Mouse (Mus musculus): Measurements from ENCODE around the gene Traf7. TPM values are rescaled to one million over a fixed set of nuclear protein-coding genes. Genes with fewer than 3 reads are reported as not detected.
A peak's percentile ranks its signal among the peaks of the same experiment; 100 is the strongest.

Traf7 gene
- total and polyA plus RNA-seq, 3 experiments, result 121 to 261 TPM; not detected in 1

- peak; percentile 99 for DNase-seq (ENCODE audit: low read depth, low spot score)
- peak within 1 kb of the TSS; percentile 84 for H3K9ac ChIP-seq (ENCODE audit: control insufficient read depth, low read depth, low read length, poor library complexity, severe bottlenecking)
- H3K4me3 ChIP-seq (ENCODE audit: control insufficient read depth in 1 of 2, insufficient read depth in 1 of 2, low read depth in 2 of 2, low read length in 2 of 2), result peak within 1 kb of the TSS; percentile 79 to 86
- H3K4me1 ChIP-seq (ENCODE audit: control insufficient read depth in 1 of 2, insufficient read depth in 2 of 2, low read length in 2 of 2), result peaks cover 2 to 7% of the 10 kb centered on the region in 2 experiments; a peak in 3 of 4 replicates
- H3K36me3 ChIP-seq (ENCODE audit: control insufficient read depth in 1 of 2, insufficient read depth in 2 of 2, low read length in 2 of 2), result peaks cover 0 to 8% of the 10 kb centered on the region in 2 experiments; a peak in 1 of 4 replicates
- no peaks in the 10 kb centered on the region for H3K27me3 ChIP-seq (ENCODE audit: control insufficient read depth in 1 of 2, insufficient read depth in 2 of 2, low read length in 2 of 2)
- H3K27ac ChIP-seq (ENCODE audit: control insufficient read depth, low read depth, low read length), result peak within 1 kb of the TSS; percentile 69
- no peaks in the 10 kb centered on the region for H3K9me3 ChIP-seq (replicated peaks; ENCODE audit: insufficient read depth, low read length)
- peaks cover 7% of the 10 kb centered on the region for H3K79me2 ChIP-seq (ENCODE audit: control insufficient read depth, insufficient read depth, low read length, poor library complexity)
- TF ChIP-seq GABPA (IDR thresholded peaks at IDR 0.05; ENCODE audit: low read depth, low read length), result no peak
- TF ChIP-seq CHD2 (IDR thresholded peaks at IDR 0.05; ENCODE audit: low read length), result no peak
- TF ChIP-seq MAZ (IDR thresholded peaks at IDR 0.05; ENCODE audit: low read depth, low read length), result peak; percentile 95
- no peak for TF ChIP-seq BHLHE40 (IDR thresholded peaks at IDR 0.05; ENCODE audit: borderline replicate concordance, low read depth, low read length)
- no peak for TF ChIP-seq POLR2AphosphoS5 (IDR thresholded peaks at IDR 0.05; ENCODE audit: borderline replicate concordance, low read depth, low read length)
- TF ChIP-seq CHD1 (IDR thresholded peaks at IDR 0.05; ENCODE audit: low read depth, low read length), result 0 out of 2 replicates have a peak, but pooled peaks have one; percentile 38
- TF ChIP-seq SMC3 (IDR thresholded peaks at IDR 0.05; ENCODE audit: low read depth, low read length), result no peak
- no peak for TF ChIP-seq GATA1 (IDR thresholded peaks at IDR 0.05; ENCODE audit: low read depth, low read length)
- TF ChIP-seq HCFC1 (IDR thresholded peaks at IDR 0.05; ENCODE audit: low read depth, low read length), result peak; percentile 61; the same call in 1 of the 2 replicates
- no peak for TF ChIP-seq TAL1 (IDR thresholded peaks at IDR 0.05; ENCODE audit: low read length)
- TF ChIP-seq EP300 (IDR thresholded peaks at IDR 0.05; ENCODE audit: low read depth in 1 of 2, low read length in 2 of 2), result no peak
- no peak for TF ChIP-seq MAFK (IDR thresholded peaks at IDR 0.05; ENCODE audit: borderline replicate concordance, low read depth, low read length)
- peak; percentile 82 for TF ChIP-seq POLR2AphosphoS2 (IDR thresholded peaks at IDR 0.05; ENCODE audit: low read length)
- no peak for TF ChIP-seq JUND (IDR thresholded peaks at IDR 0.05; ENCODE audit: low read depth, low read length)
- no peak for TF ChIP-seq ZNF384 (IDR thresholded peaks at IDR 0.05; ENCODE audit: low read depth, low read length)
- peak; percentile 40; the same call in 1 of the 2 replicates for TF ChIP-seq ELF1 (IDR thresholded peaks at IDR 0.05; ENCODE audit: low read depth, low read length)
- no peak for TF ChIP-seq USF1 (IDR thresholded peaks at IDR 0.05; ENCODE audit: low read depth, low read length)
- TF ChIP-seq USF2 (IDR thresholded peaks at IDR 0.05; ENCODE audit: borderline replicate concordance in 1 of 2, insufficient read depth in 1 of 2, low read depth in 1 of 2, low read length in 2 of 2), result no peak
- peak; percentile 89 to 94 for TF ChIP-seq POLR2A (IDR thresholded peaks at IDR 0.05; ENCODE audit: control insufficient read depth in 1 of 2, insufficient read depth in 1 of 2, low read depth in 1 of 2, low read length in 2 of 2, poor library complexity in 1 of 2)
- no peak for TF ChIP-seq RAD21 (IDR thresholded peaks at IDR 0.05; ENCODE audit: low read depth, low read length)
- no peak for TF ChIP-seq E2F4 (IDR thresholded peaks at IDR 0.05; ENCODE audit: borderline replicate concordance, low read depth, low read length)
- TF ChIP-seq TCF12 (IDR thresholded peaks at IDR 0.05; ENCODE audit: low read depth, low read length), result peak; percentile 15; the same call in 1 of the 2 replicates
- TF ChIP-seq UBTF (IDR thresholded peaks at IDR 0.05; ENCODE audit: borderline replicate concordance, insufficient read depth, low read depth, low read length), result no peak
- TF ChIP-seq MAX (IDR thresholded peaks at IDR 0.05; ENCODE audit: low read length), result no peak; the same call in 1 of the 2 replicates
- TF ChIP-seq MEF2A (IDR thresholded peaks at IDR 0.05; ENCODE audit: extremely low read depth, insufficient replicate concordance, low read depth, low read length, poor library complexity, severe bottlenecking), result no peak
- TF ChIP-seq TBP (IDR thresholded peaks at IDR 0.05; ENCODE audit: low read depth, low read length), result 0 out of 2 replicates have a peak, but pooled peaks have one; percentile 55
- TF ChIP-seq RCOR1 (IDR thresholded peaks at IDR 0.05; ENCODE audit: low read depth, low read length), result no peak
- no peak for TF ChIP-seq MYB (IDR thresholded peaks at IDR 0.05; ENCODE audit: low read depth, low read length)
- no peak for TF ChIP-seq ZKSCAN1 (IDR thresholded peaks at IDR 0.05; ENCODE audit: low read depth, low read length)
- no peak for TF ChIP-seq ZC3H11A (IDR thresholded peaks at IDR 0.05; ENCODE audit: low read depth, low read length)
- peak; percentile 88 for TF ChIP-seq ZMIZ1 (IDR thresholded peaks at IDR 0.05; ENCODE audit: low read depth, low read length)
- TF ChIP-seq ETS1 (IDR thresholded peaks at IDR 0.05; ENCODE audit: low read depth, low read length), result no peak
- peak; percentile 68 for TF ChIP-seq NRF1 (IDR thresholded peaks at IDR 0.05; ENCODE audit: insufficient read depth, low read depth, low read length, poor library complexity, severe bottlenecking)
- no peak for TF ChIP-seq MYC (IDR thresholded peaks at IDR 0.05; ENCODE audit: low read depth, low read length)
- TF ChIP-seq CTCF (IDR thresholded peaks at IDR 0.05 in 2 of 3, conservative IDR thresholded peaks at IDR 0.05 in 1 of 3; ENCODE audit: control insufficient read depth in 1 of 3, insufficient read depth in 1 of 3, low read depth in 2 of 3, low read length in 3 of 3, poor library complexity in 1 of 3, severe bottlenecking in 1 of 3), result no peak
Measured at GRCm38 (mm10) chr17:24549618-24550415, 22.1 kb upstream of the Traf7 start, which contains the start of gene Pkd1. TSS of gene Pkd1 (plus strand) at chr17:24549834.
